Mouse (Mus musculus) small intestine, adult 2 months (tissue): ENCODE results near the gene Morc3. TPM values are rescaled to one million over a fixed set of nuclear protein-coding genes. Genes with fewer than 3 reads are reported as not detected.

Source experiments
- H3K27ac ChIP-seq: fragments of 200-500 bp; 2 replicates; pipeline ENCODE4 v1.5.1; 2012; ENCODE audit warnings: low read depth, low read length, control low read depth, inconsistent platforms; ENCODE audit not compliant: insufficient read depth
- H3K27me3 ChIP-seq: fragments of 200-500 bp; 2 replicates; pipeline ENCODE4 v1.6.1; 2012; ENCODE audit warnings: mild to moderate bottlenecking, moderate library complexity, low read length, inconsistent platforms; ENCODE audit not compliant: control insufficient read depth, insufficient read depth
- H3K36me3 ChIP-seq: fragments of 200-500 bp; 2 replicates; pipeline ENCODE4 v1.6.1; 2012; ENCODE audit warnings: mild to moderate bottlenecking, low read length, control low read depth, inconsistent platforms; ENCODE audit not compliant: control insufficient read depth, insufficient read depth
- H3K4me1 ChIP-seq: fragments of 200-500 bp; 2 replicates; pipeline ENCODE4 v1.6.1; 2012; ENCODE audit warnings: low read length, inconsistent platforms, mixed read lengths; ENCODE audit not compliant: control insufficient read depth, insufficient read depth, insufficient read length
- H3K4me3 ChIP-seq: fragments of 200-500 bp; 2 replicates; pipeline ENCODE4 v1.5.1; 2012; ENCODE audit warnings: low read depth, mild to moderate bottlenecking, control low read depth, inconsistent platforms, low read length, moderate library complexity
- CTCF ChIP-seq: fragments of 200-500 bp; IDR thresholded peaks from 2 replicates; pipeline ENCODE4 v1.5.1; 2012; ENCODE audit warnings: low read depth, mild to moderate bottlenecking, control low read depth, inconsistent platforms, low read length, moderate library complexity, mixed read lengths; ENCODE audit not compliant: insufficient replicate concordance, insufficient read length; ENCODE audit errors: extremely low read depth
- POLR2A ChIP-seq: fragments of 200-500 bp; IDR thresholded peaks from 2 replicates; pipeline ENCODE4 v1.6.1; 2012; ENCODE audit warnings: low read depth, mild to moderate bottlenecking, control low read depth, inconsistent platforms, low read length, moderate library complexity
- WGBS: fragments of 180-500 bp; shearing (Covaris S2); methylation state at CpG from one replicate; pipeline ENCODE4 v1.1.7; 2018; 5-methylcytosine and 5-hydroxymethylcytosine counted together
- polyA plus RNA-seq: library from polyadenylated mRNA; depleted of rRNA; stranded (reverse); fragments of >200 nt; gene quantifications from 2 replicates; pipeline ENCODE4 v1.2.3, GENCODE M21; 2012

Gene Morc3
- polyA plus RNA-seq, 1 experiment: 2.7 TPM

GRCm38 (mm10) chr16:93859967-93860366 is 28.0 kb downstream of the Morc3 start:
- Histone ChIP-seq H3K27me3 (no peaks in the 10 kb centered on the region), H3K27ac (no peak overlapping the region), H3K4me1 (no peaks in the 10 kb centered on the region), H3K36me3 (peaks cover 78% of the 10 kb centered on the region), H3K4me3 (no peak overlapping the region)
- 80% methylated on average over 4 of the region's 4 CpGs for WGBS
- TF ChIP-seq CTCF: no peak
- no peak for TF ChIP-seq POLR2A

- no peak for TF ChIP-seq POLR2A
- TF ChIP-seq CTCF: no peak
- no peaks in the 10 kb centered on the region for H3K4me1 ChIP-seq
- no peak overlapping the region for H3K4me3 ChIP-seq
- H3K27ac ChIP-seq: no peak overlapping the region
- no peaks in the 10 kb centered on the region for H3K27me3 ChIP-seq
- peaks cover 80% of the 10 kb centered on the region for H3K36me3 ChIP-seq
Observed at GRCm38 (mm10) chr16:93860686-93861085, 28.8 kb downstream of the Morc3 start.

- no peak overlapping the region for H3K4me3 ChIP-seq
- 81% methylated on average over 13 of the region's 13 CpGs for WGBS
- H3K36me3 ChIP-seq: peaks cover 58% of the 10 kb centered on the region
- TF ChIP-seq POLR2A: no peak
- TF ChIP-seq CTCF: no peak
- H3K4me1 ChIP-seq: no peaks in the 10 kb centered on the region
- H3K27ac ChIP-seq: no peak overlapping the region
- no peaks in the 10 kb centered on the region for H3K27me3 ChIP-seq
Observed at GRCm38 (mm10) chr16:93874841-93875240, 42.9 kb downstream of the Morc3 start.

- Histone ChIP-seq H3K4me1 (no peaks in the 10 kb centered on the region), H3K36me3 (peaks cover 34% of the 10 kb centered on the region), H3K27ac (no peak overlapping the region), H3K27me3 (no peaks in the 10 kb centered on the region), H3K4me3 (no peak overlapping the region)
- TF ChIP-seq POLR2A (no peak), CTCF (no peak)
- 86% methylated on average over 6 of the region's 6 CpGs for WGBS
Observed at GRCm38 (mm10) chr16:93877612-93878380, 45.9 kb downstream of the Morc3 start.

GRCm38 (mm10) chr16:93883423-93884085 is 51.6 kb downstream of the Morc3 start, which contains the start of gene Chaf1b:
Gene Chaf1b (plus strand): TSS chr16:93883901.
- Histone ChIP-seq H3K4me3 (peak within 1 kb of the TSS; percentile 87), H3K27me3 (no peaks in the 10 kb centered on the region), H3K36me3 (no peaks in the 10 kb centered on the region), H3K27ac (no peak within 1 kb of the TSS), H3K4me1 (peaks cover 3% of the 10 kb centered on the region; the same call in 1 of the 2 replicates)
- under 1% methylated on average over 54 of the region's 54 CpGs for WGBS
- TF ChIP-seq CTCF (0 out of 2 replicates have a peak, but pooled peaks have one; percentile 11), POLR2A (peak; percentile 32; the same call in 1 of the 2 replicates)

GRCm38 (mm10) chr16:93884086-93884721 is 52.3 kb downstream of the Morc3 start:
- Histone ChIP-seq H3K27me3 (no peaks in the 10 kb centered on the region), H3K36me3 (no peaks in the 10 kb centered on the region), H3K4me3 (peak overlapping the region; percentile 87), H3K27ac (no peak overlapping the region), H3K4me1 (peaks cover 3% of the 10 kb centered on the region; the same call in 1 of the 2 replicates)
- TF ChIP-seq POLR2A (no peak), CTCF (no peak)
- WGBS: under 1% methylated on average over 43 of the region's 43 CpGs

- Histone ChIP-seq H3K36me3 (no peaks in the 10 kb centered on the region), H3K27ac (no peak overlapping the region), H3K4me3 (peak overlapping the region; percentile 87), H3K27me3 (no peaks in the 10 kb centered on the region), H3K4me1 (peaks cover 3% of the 10 kb centered on the region; the same call in 1 of the 2 replicates)
- TF ChIP-seq CTCF (no peak), POLR2A (no peak)
- WGBS: 48% methylated on average over 5 of the region's 5 CpGs
Observed at GRCm38 (mm10) chr16:93884722-93885113, 52.8 kb downstream of the Morc3 start.
